Mouse (Mus musculus) neural tube, embryonic 10.5 days (tissue): ENCODE results near the gene Ccr6.
"Not testable (repeated sequence)": the region's sequence is repeated elsewhere in the genome, so short reads cannot be mapped to it uniquely, and the experiment has no call there.

ENCODE experiments used
- DNase-seq: peaks from one replicate; pipeline ENCODE4 v3.0.0-alpha.2; 2017; ENCODE audit warnings: low spot score; ENCODE audit errors: extremely low spot score

Ccr6 gene

DNA sequence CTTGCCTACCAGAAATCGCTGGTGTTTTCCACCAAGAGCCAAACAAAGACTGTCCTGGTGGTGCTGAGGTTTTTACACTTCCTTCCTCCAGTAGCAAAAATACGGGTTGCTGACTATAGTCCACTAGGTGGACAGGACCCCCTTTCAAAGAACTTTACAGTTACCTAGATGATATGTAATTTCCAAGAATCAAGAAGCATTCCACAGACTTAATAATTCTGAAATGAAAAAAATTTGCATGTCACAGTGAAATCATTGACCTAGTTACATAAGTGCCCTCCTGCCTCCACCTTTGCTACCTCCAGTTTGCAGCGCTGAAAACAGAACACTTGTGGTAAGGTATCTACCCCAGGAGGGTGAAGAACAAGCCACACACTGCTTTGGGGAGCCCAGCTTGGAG, at the start of gene Ccr6:
Gene Ccr6 (plus strand): TSS at position 301 of the 400 bp plus-strand sequence.
- DNase-seq, result no peak

- no peak for DNase-seq
These were observed 42.2 kb upstream of the Ccr6 start for GRCm38 (mm10) chr17:8193678-8194077.

DNA sequence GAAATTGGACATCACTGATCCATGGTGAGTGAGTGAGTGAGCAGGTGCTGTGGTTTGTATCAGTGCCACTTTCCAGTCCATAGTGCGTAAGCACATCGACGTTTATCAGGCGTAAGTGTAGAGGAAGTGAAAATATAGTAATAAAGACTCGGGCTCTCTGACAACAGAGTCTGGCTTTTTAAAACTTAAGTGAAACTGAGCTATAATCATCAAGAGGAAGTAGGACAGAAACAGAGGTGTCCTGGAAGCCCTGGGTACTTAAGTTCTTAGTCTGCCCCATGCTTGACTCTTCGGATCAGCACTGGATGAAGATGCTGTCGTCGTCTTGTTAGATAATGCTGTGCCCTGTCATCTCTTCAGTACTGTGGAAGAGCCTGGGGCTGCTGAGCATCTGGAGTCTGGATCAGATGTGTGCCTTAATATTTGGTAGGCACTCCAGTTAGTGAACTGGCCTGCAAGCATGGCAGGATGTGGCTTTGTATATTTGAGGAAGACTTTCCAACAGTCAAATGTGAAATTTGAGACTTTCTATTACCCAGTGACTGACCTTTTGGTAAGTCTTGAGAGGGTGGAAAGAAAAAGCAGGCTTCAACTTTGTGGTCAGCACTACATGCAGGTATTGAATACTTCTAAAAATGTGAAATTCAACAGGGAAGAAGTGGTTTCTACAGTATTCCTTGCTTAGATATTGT, 40.0 kb upstream of the Ccr6 start:
- DNase-seq, result no peak

DNA sequence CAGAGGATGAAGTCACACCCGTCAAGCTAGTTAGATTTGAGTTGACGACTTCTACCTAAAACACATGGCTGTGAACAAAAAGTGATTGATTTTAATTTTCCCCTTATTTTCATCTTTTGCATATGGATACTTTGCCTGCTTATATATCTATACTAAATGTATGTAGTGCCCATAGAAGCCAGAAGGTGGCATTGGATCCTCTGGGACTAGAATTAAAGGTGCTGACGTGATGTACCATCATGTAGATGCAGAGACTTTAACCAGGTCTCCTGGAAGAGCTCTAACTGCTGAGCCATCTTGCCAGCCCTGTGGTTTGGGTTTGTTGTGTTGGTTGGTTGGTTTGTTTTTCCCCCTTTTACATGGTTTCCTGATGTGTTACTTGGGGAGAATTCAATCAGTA, 38.2 kb upstream of the Ccr6 start:
- DNase-seq, result no peak

GRCm38 (mm10) chr17:8199067-8199935, 36.5 kb upstream of the Ccr6 start:
- DNase-seq, result no peak

- DNase-seq, result no peak
These were observed 35.9 kb upstream of the Ccr6 start for GRCm38 (mm10) chr17:8199936-8200330.

GRCm38 (mm10) chr17:8203487-8203886, 32.4 kb upstream of the Ccr6 start:
- no peak for DNase-seq

- not testable (repeated sequence) for DNase-seq
These were observed 30.6 kb upstream of the Ccr6 start for GRCm38 (mm10) chr17:8205221-8205631.

DNA sequence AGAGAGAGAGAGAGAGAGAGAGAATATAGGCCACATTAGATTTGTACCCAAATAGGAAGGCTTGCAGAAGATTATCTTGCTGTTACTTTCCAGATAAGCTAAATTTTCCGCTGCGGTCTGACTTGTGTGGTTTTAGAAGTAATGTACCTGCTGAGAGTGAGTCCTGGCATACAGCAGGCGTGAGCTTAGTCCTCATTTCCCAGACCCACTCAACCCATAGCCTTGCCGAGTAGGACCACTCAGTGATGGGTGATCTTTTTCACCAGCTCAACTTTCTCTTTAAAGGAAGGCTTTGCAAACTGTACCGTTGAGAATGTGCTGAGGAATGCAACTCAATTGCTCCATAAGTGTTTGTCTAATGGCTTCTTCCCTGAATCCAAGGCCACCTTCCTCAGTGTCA, 29.2 kb upstream of the Ccr6 start:
- no peak for DNase-seq

- DNase-seq, result no peak
These were observed 26.1 kb upstream of the Ccr6 start for GRCm38 (mm10) chr17:8209696-8210095.

DNA sequence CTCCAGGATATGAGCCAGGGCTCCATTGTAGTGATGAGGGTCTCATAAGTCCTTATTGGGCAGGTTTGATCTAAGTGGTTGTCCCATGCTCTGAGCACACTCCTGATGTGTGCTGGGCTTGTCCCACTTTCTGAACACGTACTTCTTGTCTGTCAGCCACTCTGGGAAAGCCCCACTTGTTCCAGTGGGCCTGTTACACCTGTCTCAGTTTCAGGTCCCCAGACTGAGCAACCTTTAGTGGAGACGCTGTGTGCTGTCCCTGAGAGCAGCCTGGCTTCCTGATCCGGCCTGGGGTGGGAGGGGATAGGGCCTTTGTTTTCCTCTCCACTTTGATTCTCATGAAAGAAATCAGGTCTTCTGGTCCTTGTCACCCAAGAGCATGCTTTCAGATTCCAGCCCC, 25.7 kb upstream of the Ccr6 start:
- DNase-seq, result no peak

- DNase-seq, result no peak
These were observed 25.2 kb upstream of the Ccr6 start for GRCm38 (mm10) chr17:8210675-8211074.

- DNase-seq, result no peak
These were observed 24.4 kb upstream of the Ccr6 start for GRCm38 (mm10) chr17:8211399-8211798.

- DNase-seq, result no peak
These were observed 21.5 kb upstream of the Ccr6 start for GRCm38 (mm10) chr17:8214369-8214768.

- no peak for DNase-seq
These were observed 20.7 kb upstream of the Ccr6 start for GRCm38 (mm10) chr17:8215016-8215745.

- DNase-seq, result no peak
These were observed 12.6 kb upstream of the Ccr6 start for GRCm38 (mm10) chr17:8223225-8223624.

GRCm38 (mm10) chr17:8224072-8224471, 11.8 kb upstream of the Ccr6 start:
- no peak for DNase-seq

- DNase-seq, result no peak
These were observed 10.7 kb upstream of the Ccr6 start for GRCm38 (mm10) chr17:8225166-8225565.

- DNase-seq, result no peak
These were observed 10.1 kb upstream of the Ccr6 start for GRCm38 (mm10) chr17:8225746-8226145.

DNA sequence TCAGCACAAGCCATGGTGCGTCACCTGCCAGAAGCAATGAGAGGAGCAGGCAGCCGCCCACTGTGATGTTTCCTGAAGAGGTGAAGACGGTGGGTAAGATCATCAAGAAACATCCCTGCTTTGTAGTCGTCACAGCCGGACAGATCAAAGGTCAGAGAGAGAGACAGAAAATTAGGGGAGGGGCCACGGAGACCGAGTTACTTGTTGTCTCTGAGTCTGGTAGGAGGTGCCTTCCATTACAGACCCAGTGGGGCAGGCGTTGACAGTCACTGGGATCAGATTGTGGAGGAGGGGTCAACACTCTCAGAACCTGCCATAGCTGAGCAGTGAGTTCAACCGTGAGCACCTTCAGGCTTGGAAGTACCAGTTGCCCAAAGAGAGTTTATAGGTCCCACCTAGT, 7.2 kb upstream of the Ccr6 start:
- no peak for DNase-seq

- DNase-seq, result no peak
These were observed 6.2 kb upstream of the Ccr6 start for GRCm38 (mm10) chr17:8229607-8230006.

DNA sequence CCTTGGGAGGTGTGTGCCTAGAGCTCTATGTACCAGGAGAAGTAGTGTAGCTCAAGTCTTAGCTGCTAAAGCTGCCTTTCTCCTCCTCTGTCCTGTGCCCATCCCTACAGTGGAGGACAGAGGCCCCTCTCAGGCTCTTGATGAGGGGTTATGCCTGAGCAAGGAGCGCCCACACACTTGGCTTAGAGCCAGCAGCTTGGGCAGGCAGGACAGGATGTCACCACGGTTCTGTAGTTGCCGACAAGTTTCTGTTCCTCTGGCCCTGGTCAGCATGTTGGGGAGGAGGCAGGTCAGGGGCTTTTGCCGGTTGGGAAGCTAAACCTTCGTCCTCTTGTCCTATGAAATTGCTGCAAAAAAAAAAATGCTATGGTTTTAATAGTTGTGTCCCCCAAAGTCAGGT, 3.8 kb upstream of the Ccr6 start:
- DNase-seq, result no peak
